Mouse (Mus musculus) liver, adult 2 months (tissue): ENCODE data around the gene Cd3eap.

Experiments
- CTCF ChIP-seq: fragments of 200-500 bp; IDR thresholded peaks from 2 replicates; pipeline ENCODE4 v1.5.1; 2011; ENCODE audit warnings: low read depth, low read length, control low read depth
- POLR2A ChIP-seq: fragments of 200-500 bp; IDR thresholded peaks from 2 replicates; pipeline ENCODE4 v1.6.1; 2011; ENCODE audit warnings: low read length, control low read depth; ENCODE audit not compliant: insufficient read depth; ENCODE audit errors: extremely low read depth

DNA sequence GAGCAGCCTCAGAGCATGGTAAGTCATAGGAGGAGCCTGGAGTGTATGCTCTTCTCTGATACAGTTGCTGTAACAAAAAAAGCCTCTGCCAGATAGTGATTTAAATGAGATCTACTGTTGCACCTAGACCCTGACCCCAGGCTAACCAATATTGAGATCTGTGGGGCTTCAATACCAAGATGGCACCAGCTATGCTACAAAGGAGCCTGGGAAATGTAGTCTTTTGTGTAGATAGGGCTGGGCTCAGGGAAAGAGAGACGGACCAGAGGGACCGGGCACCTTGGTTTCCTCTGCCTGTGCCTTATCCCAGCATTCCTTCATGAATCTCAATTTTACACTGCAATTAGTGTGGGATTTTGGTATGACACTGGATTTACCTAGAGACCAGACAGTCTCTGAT, 14.1 kb upstream of the Cd3eap start:
- no peak for TF ChIP-seq POLR2A
- no peak for TF ChIP-seq CTCF
